Mouse (Mus musculus) G1E (cell line): ENCODE measurements at regions not wholly inside any gene's neighbourhood (a gene's known extent, or its start where the extent isn't known, plus 50 kb on each side); places are given as distances from the start of the nearest gene placed in this dataset.

ENCODE experiments used
- CTCF ChIP-seq: IDR thresholded peaks from 2 replicates; pipeline ENCODE4 v1.5.1; 2012; ENCODE audit warnings: low read depth, low read length, inconsistent platforms, mixed read lengths
- GATA1 ChIP-seq: IDR thresholded peaks from 2 replicates; pipeline ENCODE4 v1.6.1; 2012; ENCODE audit warnings: borderline replicate concordance, low read length, inconsistent platforms, mixed read lengths
- GATA2 ChIP-seq: IDR thresholded peaks from 2 replicates; pipeline ENCODE4 v1.6.1; 2012; ENCODE audit warnings: low read depth, low read length, inconsistent platforms, borderline replicate concordance
- POLR2AphosphoS5 ChIP-seq: IDR thresholded peaks from 2 replicates; pipeline ENCODE4 v1.6.1; 2012; ENCODE audit warnings: low read depth, low read length, inconsistent platforms; ENCODE audit not compliant: insufficient replicate concordance
- TAL1 ChIP-seq: conservative IDR thresholded peaks from 2 replicates; pipeline ENCODE4 v1.6.1; 2012; ENCODE audit warnings: low read depth, low read length, inconsistent platforms, mixed read lengths

GRCm38 (mm10) chr12:119038306-119038705 is 72.1 kb upstream of the Abcb5 start:
- no peak for TF ChIP-seq GATA1
- TF ChIP-seq CTCF = no peak
- TF ChIP-seq POLR2AphosphoS5 = no peak
- no peak for TF ChIP-seq TAL1
- no peak for TF ChIP-seq GATA2
